Mouse (Mus musculus) frontal cortex, adult 2 months (tissue): ENCODE data around the gene Nova2. TPM values are rescaled to one million over a fixed set of nuclear protein-coding genes. Genes with fewer than 3 reads are reported as not detected.

Source experiments
- DNase-seq, 2 experiments: peaks; one replicate each; pipeline ENCODE4 v3.0.0; 2022; ENCODE audit warnings: low spot score in 1 of 2; ENCODE audit errors: extremely low spot score in 1 of 2
- polyA plus RNA-seq: library from polyadenylated mRNA; depleted of rRNA; stranded (reverse); fragments of >200 nt; gene quantifications from 2 replicates; pipeline ENCODE4 v1.2.3, GENCODE M21; 2012; rRNA removed

Nova2 gene
- polyA plus RNA-seq, 1 experiment = 25.0 TPM

- peak; percentile 84 to 92 for DNase-seq
These were observed 80.8 kb downstream of the Nova2 start for GRCm38 (mm10) chr7:19006476-19006875.

- DNase-seq = no peak
These were observed 81.6 kb downstream of the Nova2 start for GRCm38 (mm10) chr7:19007026-19007977.

GRCm38 (mm10) chr7:19010581-19010980 is 84.9 kb downstream of the Nova2 start:
- DNase-seq = no peak

GRCm38 (mm10) chr7:19012025-19012621 is 86.4 kb downstream of the Nova2 start:
- DNase-seq = no peak

GRCm38 (mm10) chr7:19012882-19013281 is 87.2 kb downstream of the Nova2 start:
- no peak for DNase-seq

- DNase-seq = no peak
These were observed 88.8 kb downstream of the Nova2 start for GRCm38 (mm10) chr7:19014452-19014851.

Other genes with a start within 250 kb of the Nova2 start
- not detected in 2 replicates for gene Psg20, start 239.7 kb upstream of the Nova2 start, polyA plus RNA-seq
- gene Psg22, start 207.8 kb upstream of the Nova2 start, polyA plus RNA-seq = 0.16 and 0.36 TPM in 2 replicates
- gene Psg19, start 127.4 kb upstream of the Nova2 start, polyA plus RNA-seq = 0.20 and 0.59 TPM in 2 replicates
- gene Psg17, start 104.3 kb upstream of the Nova2 start, polyA plus RNA-seq = 0.18 and 0.38 TPM in 2 replicates
- 2.3 and 3.4 TPM in 2 replicates for gene Mill2, start 85.9 kb upstream of the Nova2 start, polyA plus RNA-seq
- gene Pglyrp1, start 54.6 kb upstream of the Nova2 start, polyA plus RNA-seq = 17.5 and 20.5 TPM in 2 replicates
- 11.7 and 15.4 TPM in 2 replicates for gene Ccdc61, start 15.5 kb upstream of the Nova2 start, polyA plus RNA-seq
- gene Nanos2, start 61.5 kb downstream of the Nova2 start, polyA plus RNA-seq = 2.9 and 4.1 TPM in 2 replicates
- gene Mypop, start 65.4 kb downstream of the Nova2 start, polyA plus RNA-seq = 39.9 and 46.2 TPM in 2 replicates
- gene Irf2bp1, start 78.2 kb downstream of the Nova2 start, polyA plus RNA-seq = 29.0 and 30.5 TPM in 2 replicates
- gene Foxa3, start 97.7 kb downstream of the Nova2 start, polyA plus RNA-seq = not detected in 2 replicates
- 118 and 120 TPM in 2 replicates for gene Sympk, start 98.5 kb downstream of the Nova2 start, polyA plus RNA-seq
- 0.14 and 0.17 TPM in 2 replicates for gene Rsph6a, start 128.8 kb downstream of the Nova2 start, polyA plus RNA-seq
- gene Dmwd, start 150.3 kb downstream of the Nova2 start, polyA plus RNA-seq = 174 and 178 TPM in 2 replicates
- gene Dmpk, start 158.0 kb downstream of the Nova2 start, polyA plus RNA-seq = 50.3 and 59.6 TPM in 2 replicates
- gene Six5, start 168.7 kb downstream of the Nova2 start, polyA plus RNA-seq = 5.4 and 5.7 TPM in 2 replicates
- 1.1 and 1.4 TPM in 2 replicates for gene Gm4969, start 192.5 kb downstream of the Nova2 start, polyA plus RNA-seq
- 8.4 and 9.0 TPM in 2 replicates for gene Fbxo46, start 194.0 kb downstream of the Nova2 start, polyA plus RNA-seq
- 15.3 and 16.7 TPM in 2 replicates for gene Qpctl, start 223.4 kb downstream of the Nova2 start, polyA plus RNA-seq
- 70.7 and 83.9 TPM in 2 replicates for gene Snrpd2, start 223.8 kb downstream of the Nova2 start, polyA plus RNA-seq
- 11.0 and 11.9 TPM in 2 replicates for gene Gipr, start 240.2 kb downstream of the Nova2 start, polyA plus RNA-seq